Mouse (Mus musculus) neural tube, embryonic 11.5 days (tissue): ENCODE measurements around the gene Sertm1. TPM values are rescaled to one million over a fixed set of nuclear protein-coding genes. Genes with fewer than 3 reads are reported as not detected.

Experiments used
- ATAC-seq: fragments of 200-750 bp; cut with Nextera tagmentation; 2 replicates; pipeline ENCODE4 v1.8.0; 2017; ENCODE audit warnings: moderate number of reproducible peaks, mild to moderate bottlenecking, moderate TSS enrichment, moderate library complexity; ENCODE audit not compliant: insufficient read depth, low FRiP score, low TSS enrichment
- DNase-seq: peaks from one replicate; pipeline ENCODE4 v3.0.0-alpha.2; 2015; ENCODE audit warnings: low spot score
- H3K27ac ChIP-seq: fragments of 300-500 bp; sonication (generic); 2 replicates; pipeline ENCODE4 v1.5.1; 2014; ENCODE audit warnings: low read depth, mild to moderate bottlenecking, low read length
- H3K27me3 ChIP-seq: fragments of 300-500 bp; sonication (generic); 2 replicates; pipeline ENCODE4 v1.6.1; 2014; ENCODE audit warnings: mild to moderate bottlenecking, low read length, mixed read lengths; ENCODE audit not compliant: control insufficient read depth, insufficient read depth
- H3K36me3 ChIP-seq: fragments of 300-500 bp; sonication (generic); 2 replicates; pipeline ENCODE4 v1.6.1; 2014; ENCODE audit warnings: mild to moderate bottlenecking, low read length, moderate library complexity, mixed read lengths; ENCODE audit not compliant: control insufficient read depth, insufficient read depth
- H3K4me1 ChIP-seq: fragments of 300-500 bp; sonication (generic); 2 replicates; pipeline ENCODE4 v1.6.1; 2014; ENCODE audit warnings: low read length, mixed read lengths; ENCODE audit not compliant: control insufficient read depth, insufficient read depth
- H3K4me2 ChIP-seq: fragments of 300-500 bp; sonication (generic); 2 replicates; pipeline ENCODE4 v1.6.1; 2014; ENCODE audit warnings: low read depth, mild to moderate bottlenecking, moderate library complexity
- H3K4me3 ChIP-seq: fragments of 300-500 bp; sonication (generic); 2 replicates; pipeline ENCODE4 v1.5.1; 2014; ENCODE audit warnings: low read depth, low read length
- H3K9ac ChIP-seq: fragments of 300-500 bp; sonication (generic); 2 replicates; pipeline ENCODE4 v1.6.1; 2014; ENCODE audit warnings: mild to moderate bottlenecking, low read length
- H3K9me3 ChIP-seq: fragments of 300-500 bp; sonication (generic); 2 replicates; pipeline ENCODE4 v1.6.1; 2016; ENCODE audit warnings: low read length; ENCODE audit not compliant: control insufficient read depth
- WGBS: fragments of 180-500 bp; shearing (Covaris S2); extraction: QIAGEN DNeasy Blood & Tissue Kit; methylation state at CpG from one replicate; pipeline ENCODE4 v1.1.7; 2014; 5-methylcytosine and 5-hydroxymethylcytosine counted together
- polyA plus RNA-seq: library from polyadenylated mRNA; unstranded; fragments of >200 nt; fragmentation: Nextera tagmentation; extraction: Ambion mirVana; gene quantifications from 2 replicates; pipeline ENCODE4 v1.2.1, GENCODE M21; 2014

The Sertm1 gene
- polyA plus RNA-seq, 1 experiment from 2014 or later, result 0.29 TPM

- H3K9ac ChIP-seq, result no peak overlapping the region
- H3K36me3 ChIP-seq, result no peaks in the 10 kb centered on the region
- no peak for DNase-seq
- H3K4me1 ChIP-seq, result no peaks in the 10 kb centered on the region
- no peak overlapping the region for H3K4me3 ChIP-seq
- no peak overlapping the region for H3K27ac ChIP-seq
- ATAC-seq, result no peak
- WGBS, result 89% methylated on average over 10 of the region's 10 CpGs
- no peaks in the 10 kb centered on the region for H3K9me3 ChIP-seq
- no peaks in the 10 kb centered on the region for H3K27me3 ChIP-seq
- no peak overlapping the region for H3K4me2 ChIP-seq
Measured at GRCm38 (mm10) chr3:54897974-54898373, 17.7 kb downstream of the Sertm1 start.

DNA sequence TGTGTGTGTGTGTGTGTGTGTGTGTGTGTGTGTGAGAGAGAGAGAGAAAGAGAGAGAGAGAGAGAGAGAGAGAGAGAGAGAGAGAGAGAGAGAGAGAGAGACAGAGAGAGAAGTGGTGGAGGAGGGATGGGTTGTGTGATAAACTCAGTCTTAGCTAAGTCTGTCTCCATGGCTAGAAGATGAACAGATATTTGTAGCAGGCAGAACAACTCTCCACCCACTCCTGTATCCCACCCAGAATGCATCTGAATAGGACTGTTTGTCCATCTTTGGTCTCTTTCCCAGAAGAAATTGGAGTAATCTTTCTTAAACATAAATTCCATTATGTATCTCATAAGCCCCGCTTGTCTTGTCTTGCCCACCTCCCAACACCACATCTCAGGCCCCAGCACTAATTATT is 20.8 kb downstream of the Sertm1 start:
- Histone ChIP-seq H3K27me3 (no peaks in the 10 kb centered on the region), H3K4me1 (no peaks in the 10 kb centered on the region), H3K36me3 (no peaks in the 10 kb centered on the region), H3K27ac (no peak overlapping the region), H3K9me3 (no peaks in the 10 kb centered on the region), H3K4me2 (no peak overlapping the region), H3K4me3 (no peak overlapping the region), H3K9ac (no peak overlapping the region)
- no peak for ATAC-seq
- WGBS, result 93% methylated on average over 1 of the region's 1 CpGs
- no peak for DNase-seq

GRCm38 (mm10) chr3:54892218-54892617 is 23.5 kb downstream of the Sertm1 start:
- 65% methylated on average over 4 of the region's 4 CpGs for WGBS
- Histone ChIP-seq H3K4me2 (no peak overlapping the region), H3K27me3 (no peaks in the 10 kb centered on the region), H3K4me3 (no peak overlapping the region), H3K36me3 (no peaks in the 10 kb centered on the region), H3K4me1 (no peaks in the 10 kb centered on the region), H3K9me3 (no peaks in the 10 kb centered on the region), H3K27ac (no peak overlapping the region), H3K9ac (no peak overlapping the region)
- no peak for DNase-seq
- no peak for ATAC-seq

DNA sequence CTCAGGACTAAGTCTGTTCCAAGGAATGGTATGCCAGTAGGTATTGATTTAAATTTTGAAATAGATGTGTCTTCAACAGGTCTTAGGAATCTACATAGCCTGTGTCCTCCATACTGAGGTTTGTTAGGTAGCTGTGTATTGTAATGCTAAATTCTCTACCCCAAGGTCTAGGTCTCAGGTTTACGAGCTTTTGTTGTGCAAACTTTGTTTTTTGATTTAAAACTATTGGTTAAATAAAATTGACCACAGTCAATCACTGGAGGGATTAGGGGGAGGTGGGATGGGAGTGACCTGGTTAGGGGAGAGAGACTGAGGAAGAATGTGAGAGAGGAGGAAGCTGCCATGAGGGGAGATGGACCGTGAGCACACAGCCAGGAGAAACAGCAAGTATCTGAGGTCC is 29.2 kb downstream of the Sertm1 start:
- Histone ChIP-seq H3K9me3 (no peaks in the 10 kb centered on the region), H3K27ac (no peak overlapping the region), H3K36me3 (no peaks in the 10 kb centered on the region), H3K9ac (no peak overlapping the region), H3K4me2 (no peak overlapping the region), H3K27me3 (no peaks in the 10 kb centered on the region), H3K4me1 (no peaks in the 10 kb centered on the region), H3K4me3 (no peak overlapping the region)
- DNase-seq, result no peak
- WGBS, result 88% methylated on average over 2 of the region's 2 CpGs
- ATAC-seq, result no peak

Other genes starting within 250 kb of the Sertm1 start
- gene Supt20, start 223.1 kb downstream of the Sertm1 start, polyA plus RNA-seq, result 109 and 114 TPM in 2 replicates
- gene Gm21958, start 201.5 kb downstream of the Sertm1 start, polyA plus RNA-seq, result 0.41 TPM in 1 of 2 replicates, not detected in the other
- gene Exosc8, start 180.5 kb downstream of the Sertm1 start, polyA plus RNA-seq, result 138 and 142 TPM in 2 replicates
- gene Alg5, start 180.3 kb downstream of the Sertm1 start, polyA plus RNA-seq, result 38.4 and 38.6 TPM in 2 replicates
- gene Smad9, start 160.3 kb downstream of the Sertm1 start, polyA plus RNA-seq, result 0.43 and 0.57 TPM in 2 replicates
- 50.4 and 56.6 TPM in 2 replicates for gene Rfxap, start 108.1 kb downstream of the Sertm1 start, polyA plus RNA-seq
- 2.0 and 2.6 TPM in 2 replicates for gene Ccna1, start 139.6 kb upstream of the Sertm1 start, polyA plus RNA-seq
- 55.4 and 55.5 TPM in 2 replicates for gene Spg20, start 196.2 kb upstream of the Sertm1 start, polyA plus RNA-seq
- 0.19 TPM in 1 of 2 replicates, not detected in the other for gene Ccdc169, start 221.5 kb upstream of the Sertm1 start, polyA plus RNA-seq